Mouse (Mus musculus) midbrain, embryonic 15.5 days (tissue): ENCODE measurements at regions not wholly inside any gene's neighbourhood (a gene's known extent, or its start where the extent isn't known, plus 50 kb on each side); places are given as distances from the start of the nearest gene placed in this dataset.
A peak's percentile ranks its signal among the peaks of the same experiment; 100 is the strongest.

ENCODE experiments used
- ATAC-seq: fragments of 200-750 bp; cut with Nextera tagmentation; replicated peaks from 2 replicates; pipeline ENCODE4 v1.8.0; 2017; ENCODE audit warnings: moderate TSS enrichment
- H3K27ac ChIP-seq: fragments of 300-500 bp; sonication (generic); 2 replicates; pipeline ENCODE4 v1.5.1; 2015; ENCODE audit warnings: mild to moderate bottlenecking, inconsistent platforms
- H3K27me3 ChIP-seq: fragments of 300-500 bp; sonication (generic); replicated peaks from 2 replicates; pipeline ENCODE4 v1.6.1; 2015; ENCODE audit warnings: inconsistent platforms
- H3K36me3 ChIP-seq: fragments of 300-500 bp; sonication (generic); replicated peaks from 2 replicates; pipeline ENCODE4 v1.6.1; 2015; ENCODE audit warnings: inconsistent platforms
- H3K4me1 ChIP-seq: fragments of 300-500 bp; sonication (generic); 2 replicates; pipeline ENCODE4 v1.6.1; 2015; ENCODE audit warnings: inconsistent platforms
- H3K4me2 ChIP-seq: fragments of 300-500 bp; sonication (generic); 2 replicates; pipeline ENCODE4 v1.6.1; 2015; ENCODE audit warnings: inconsistent platforms, mild to moderate bottlenecking, moderate library complexity
- H3K4me3 ChIP-seq: fragments of 300-500 bp; sonication (generic); 2 replicates; pipeline ENCODE4 v1.5.1; 2015; ENCODE audit warnings: mild to moderate bottlenecking, inconsistent platforms
- H3K9ac ChIP-seq: fragments of 300-500 bp; sonication (generic); 2 replicates; pipeline ENCODE4 v1.6.1; 2015; ENCODE audit warnings: mild to moderate bottlenecking, inconsistent platforms
- H3K9me3 ChIP-seq: fragments of 300-500 bp; sonication (generic); 2 replicates; pipeline ENCODE4 v1.6.1; 2016; ENCODE audit warnings: inconsistent platforms
- WGBS: fragments of 180-500 bp; shearing (Covaris S2); methylation state at CpG from one replicate; pipeline ENCODE4 v1.1.7; 2015; ENCODE audit warnings: mixed read lengths; 5-methylcytosine and 5-hydroxymethylcytosine counted together

DNA sequence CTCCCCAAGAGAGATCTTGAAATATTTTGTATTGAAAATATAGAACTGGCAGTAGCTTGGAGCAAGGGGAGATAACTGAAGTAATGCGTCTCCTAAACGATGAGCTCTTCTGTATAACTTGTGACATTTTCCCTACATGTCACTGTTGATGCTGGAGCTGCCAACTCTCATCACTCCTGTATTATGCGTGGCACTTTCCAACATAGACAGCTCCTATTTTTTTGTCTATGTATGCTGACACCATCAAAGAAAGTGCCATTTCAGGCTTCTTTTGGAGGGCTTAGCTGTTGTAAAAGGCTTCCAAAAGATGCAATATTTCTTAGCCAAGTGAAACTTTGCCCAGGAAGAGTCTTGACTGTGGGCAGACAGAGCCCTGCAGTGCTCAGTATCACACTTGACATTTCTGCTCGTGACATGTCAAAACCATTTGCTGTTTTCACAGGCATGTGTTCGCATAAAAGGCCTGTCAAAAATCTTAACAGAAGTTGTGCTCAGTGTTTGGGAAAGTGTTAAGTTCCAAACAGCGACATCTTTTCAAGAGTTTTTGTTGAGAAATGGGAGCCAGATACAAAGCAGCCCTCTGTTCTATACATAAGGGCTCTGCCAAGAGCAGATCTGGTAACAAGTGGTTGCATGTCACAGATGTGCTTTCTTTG lies 53.6 kb upstream of the Otol1 start:
- no peak for ATAC-seq
- WGBS = 75% methylated on average over 6 of the region's 6 CpGs

DNA sequence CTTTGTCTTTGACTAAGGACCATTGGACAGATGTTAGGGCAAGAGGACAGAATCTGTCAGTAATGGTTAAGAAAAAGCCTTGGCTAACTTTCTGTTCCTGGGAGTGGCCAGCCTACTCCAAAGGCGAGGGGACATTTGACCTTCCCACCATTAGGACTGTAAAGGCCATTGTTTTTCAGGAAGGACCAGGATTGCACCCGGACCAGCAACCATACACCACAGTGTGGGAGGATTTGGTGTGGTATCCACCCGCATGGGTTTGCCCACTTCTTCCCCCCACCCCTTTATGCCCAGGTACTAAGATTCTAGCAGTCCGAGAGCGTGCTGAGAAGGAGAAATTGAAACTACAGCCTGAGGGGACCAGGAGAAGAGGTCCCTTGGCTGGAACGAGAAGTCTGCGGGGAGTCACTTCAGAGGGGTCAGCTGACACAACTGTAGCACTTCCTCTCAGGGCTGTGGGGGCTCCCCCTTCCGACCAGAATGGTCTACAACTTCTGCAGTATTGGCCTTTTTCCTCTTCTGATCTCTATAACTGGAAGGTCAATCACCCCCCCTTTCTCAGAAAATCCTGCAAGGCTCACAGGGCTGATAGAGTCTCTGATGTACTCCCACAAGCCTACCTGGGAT lies 63.2 kb upstream of the Sptssb start:
- H3K9ac ChIP-seq = no peak overlapping the region
- H3K27ac ChIP-seq = no peak overlapping the region
- WGBS = 85% methylated on average over 8 of the region's 8 CpGs
- no peak overlapping the region for H3K4me3 ChIP-seq
- H3K9me3 ChIP-seq = no peaks in the 10 kb centered on the region
- no peaks in the 10 kb centered on the region for H3K4me1 ChIP-seq
- H3K27me3 ChIP-seq = no peaks in the 10 kb centered on the region
- H3K4me2 ChIP-seq = no peak overlapping the region
- no peak for ATAC-seq
- no peaks in the 10 kb centered on the region for H3K36me3 ChIP-seq

More for the DNA sequence above, 53.6 kb upstream of the Otol1 start:
- Histone ChIP-seq H3K4me1 (no peaks in the 10 kb centered on the region), H3K4me2 (no peak overlapping the region), H3K9ac (no peak overlapping the region), H3K4me3 (no peak overlapping the region), H3K36me3 (no peaks in the 10 kb centered on the region), H3K9me3 (no peaks in the 10 kb centered on the region), H3K27me3 (no peaks in the 10 kb centered on the region), H3K27ac (no peak overlapping the region)

GRCm38 (mm10) chr3:69912859-69913258 lies 53.1 kb upstream of the Sptssb start:
- ATAC-seq = no peak
- Histone ChIP-seq H3K27me3 (no peaks in the 10 kb centered on the region), H3K36me3 (no peaks in the 10 kb centered on the region), H3K4me1 (0 out of 2 replicates have a peak, but pooled peaks cover 2% of the 10 kb centered on the region), H3K4me2 (0 out of 2 replicates have a peak overlapping the region, but pooled peaks have one; percentile 17), H3K27ac (no peak overlapping the region), H3K4me3 (no peak overlapping the region), H3K9ac (no peak overlapping the region), H3K9me3 (no peaks in the 10 kb centered on the region)
- WGBS = 18% methylated on average over 14 of the region's 14 CpGs

DNA sequence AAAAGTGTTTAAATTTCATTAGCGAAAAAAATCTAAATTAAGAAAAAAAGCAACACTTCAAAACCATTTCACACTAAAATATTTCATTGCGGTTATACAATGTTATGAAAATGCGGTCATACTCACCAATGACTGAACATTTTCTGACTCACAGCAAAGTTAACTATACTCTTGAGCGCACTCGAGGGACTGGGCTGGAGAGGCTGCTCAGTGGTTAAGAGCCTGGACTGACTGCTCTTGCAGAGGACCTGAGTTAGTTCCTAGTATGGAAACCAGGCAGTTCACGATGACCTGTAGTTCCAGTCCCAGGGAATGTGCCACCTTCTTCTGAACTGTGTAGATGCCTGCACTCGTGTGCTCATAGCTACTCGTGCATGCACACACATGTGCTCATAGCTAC lies 50.3 kb upstream of the Sptssb start:
- WGBS = 91% methylated on average over 8 of the region's 8 CpGs
- no peaks in the 10 kb centered on the region for H3K27me3 ChIP-seq
- no peak overlapping the region for H3K27ac ChIP-seq
- H3K36me3 ChIP-seq = no peaks in the 10 kb centered on the region
- H3K4me2 ChIP-seq = no peak overlapping the region
- no peak for ATAC-seq
- H3K9ac ChIP-seq = no peak overlapping the region
- H3K4me1 ChIP-seq = 0 out of 2 replicates have a peak, but pooled peaks cover 2% of the 10 kb centered on the region
- H3K4me3 ChIP-seq = no peak overlapping the region
- no peaks in the 10 kb centered on the region for H3K9me3 ChIP-seq
